Mouse (Mus musculus) heart, adult 2 months (tissue): ENCODE results near the gene U2af2.

Experiments used
- CTCF ChIP-seq: fragments of 200-600 bp; IDR thresholded peaks from 2 replicates; pipeline ENCODE4 v1.8.1; 2022; ENCODE audit warnings: antibody characterized with exemption, mild to moderate bottlenecking, moderate library complexity
- POLR2A ChIP-seq: fragments of 200-500 bp; IDR thresholded peaks from 2 replicates; pipeline ENCODE4 v1.6.1; 2011; ENCODE audit warnings: mild to moderate bottlenecking, low read depth, low read length, control low read depth; ENCODE audit not compliant: insufficient read depth

DNA sequence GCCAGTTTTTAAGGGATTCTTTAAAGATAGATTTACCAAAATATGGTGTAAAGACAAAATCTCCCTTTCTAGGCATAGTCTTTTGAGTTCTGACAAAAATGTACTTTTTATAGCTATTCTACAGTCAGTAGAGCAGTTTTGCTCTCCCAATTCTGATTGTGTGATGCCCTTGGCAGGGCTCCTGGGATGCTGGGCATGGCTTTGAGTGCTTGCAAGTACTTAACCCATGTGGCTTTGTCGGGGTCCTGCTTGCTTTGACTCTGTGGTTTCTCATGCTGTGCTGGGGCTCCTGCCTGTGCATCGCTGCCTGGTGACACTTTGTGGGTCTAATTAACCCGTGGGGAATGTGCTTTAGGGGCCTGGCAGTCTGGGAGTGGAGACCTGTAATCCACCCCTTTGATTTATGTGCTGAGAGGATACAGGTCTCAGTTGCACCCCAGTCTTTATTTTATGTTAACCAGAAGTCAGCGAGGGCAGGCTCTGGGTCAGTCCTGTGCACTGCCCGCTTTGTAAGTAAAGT is 25.0 kb downstream of the U2af2 start:
- no peak for TF ChIP-seq POLR2A
- no peak for TF ChIP-seq CTCF
